Mouse (Mus musculus) effector memory CD4-positive, alpha-beta T cell, adult 7 months (primary cell): ENCODE results near the gene Ramp3. TPM values are rescaled to one million over a fixed set of nuclear protein-coding genes. Genes with fewer than 3 reads are reported as not detected.

ENCODE experiments used
- polyA plus RNA-seq: library from polyadenylated mRNA; unstranded; fragments of 100-300 nt; shearing (Covaris generic); gene quantifications from one replicate; pipeline ENCODE4 v1.2.1, GENCODE M21; 2017

Gene Ramp3
- 609 TPM for polyA plus RNA-seq

GRCm38 (mm10) chr11:6658271-6658670 is at the start of gene Ramp3:
Gene Ramp3 (plus strand): TSS chr11:6658521.

GRCm38 (mm10) chr11:6625478-6626387 is 32.6 kb upstream of the Ramp3 start, which contains the start of gene Tbrg4:
Gene Tbrg4 (minus strand): TSS chr11:6626067.

GRCm38 (mm10) chr11:6638537-6638936 is 19.8 kb upstream of the Ramp3 start, which contains the start of gene Wap:
Gene Wap (minus strand): TSS chr11:6638637.

Other genes with a start within 250 kb of the Ramp3 start
- gene Ppia, start 243.1 kb upstream of the Ramp3 start, polyA plus RNA-seq: 3,980 TPM
- gene H2afv, start 214.1 kb upstream of the Ramp3 start, polyA plus RNA-seq: 142 TPM
- 33.1 TPM for gene Purb, start 182.6 kb upstream of the Ramp3 start, polyA plus RNA-seq
- gene Myo1g, start 137.6 kb upstream of the Ramp3 start, polyA plus RNA-seq: 191 TPM
- 245 TPM for gene Ccm2, start 111.6 kb upstream of the Ramp3 start, polyA plus RNA-seq
- 0.18 TPM for gene Nacad, start 52.5 kb upstream of the Ramp3 start, polyA plus RNA-seq
- 15.1 TPM for gene Tbrg4, start 32.5 kb upstream of the Ramp3 start, polyA plus RNA-seq
- not detected for gene Wap, start 19.9 kb upstream of the Ramp3 start, polyA plus RNA-seq
- gene Gm11983, start 179.1 kb downstream of the Ramp3 start, polyA plus RNA-seq: not detected